Mouse (Mus musculus): ENCODE measurements at regions not wholly inside any gene's neighbourhood (a gene's known extent, or its start where the extent isn't known, plus 50 kb on each side); places are given as distances from the start of the nearest gene placed in this dataset.

- H3K27me3 ChIP-seq = no peaks in the 10 kb centered on the region
- no peaks in the 10 kb centered on the region for H3K4me1 ChIP-seq (replicated peaks)
- no peak for ATAC-seq (ENCODE audit: insufficient read depth)
- no peak overlapping the region for H3K9ac ChIP-seq
- 50% methylated on average over 1 of the region's 1 CpGs for WGBS (ENCODE audit: insufficient replicate concordance)
- no peaks in the 10 kb centered on the region for H3K9me3 ChIP-seq (replicated peaks)
- H3K4me2 ChIP-seq = no peak overlapping the region
- H3K27ac ChIP-seq (replicated peaks) = no peak overlapping the region
- H3K36me3 ChIP-seq (replicated peaks) = no peaks in the 10 kb centered on the region
- no peak overlapping the region for H3K4me3 ChIP-seq (replicated peaks)
Observed at GRCm38 (mm10) chr13:59314419-59314818, 270.6 kb downstream of the Agtpbp1 start.

DNA sequence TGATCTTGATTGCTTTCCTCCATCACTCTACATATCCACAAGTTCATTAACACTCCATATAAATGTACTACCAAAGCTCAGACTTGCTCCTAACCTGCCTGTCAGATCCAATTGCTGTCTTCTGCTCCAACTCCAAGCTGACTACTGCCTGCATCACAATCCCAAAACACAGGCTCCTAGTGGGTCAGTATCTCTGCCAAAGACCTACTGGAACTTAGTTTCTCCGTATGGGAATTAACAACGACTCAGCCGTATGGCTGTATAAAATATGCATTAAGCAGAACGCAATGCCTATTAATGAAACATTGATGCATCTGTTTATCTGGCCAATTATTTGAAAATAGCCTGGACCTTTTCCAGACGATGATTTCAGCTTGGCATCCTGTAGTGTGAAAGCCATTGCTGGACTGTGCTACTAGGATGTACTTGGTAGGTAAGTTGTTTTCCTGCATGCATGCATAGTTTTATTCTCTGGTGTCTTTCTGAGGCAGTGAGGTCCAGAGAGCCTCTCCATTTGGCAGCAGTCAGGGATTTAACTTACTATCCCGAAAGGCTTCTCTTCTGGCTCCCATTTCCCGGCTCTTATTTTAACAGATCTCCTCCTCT lies 271.2 kb downstream of the Agtpbp1 start:
- Histone ChIP-seq H3K4me1 (replicated peaks) (no peaks in the 10 kb centered on the region), H3K4me3 (replicated peaks) (no peak overlapping the region), H3K9ac (no peak overlapping the region), H3K9me3 (replicated peaks) (no peaks in the 10 kb centered on the region), H3K4me2 (no peak overlapping the region), H3K36me3 (replicated peaks) (no peaks in the 10 kb centered on the region), H3K27me3 (no peaks in the 10 kb centered on the region), H3K27ac (replicated peaks) (no peak overlapping the region)
- no peak for ATAC-seq (ENCODE audit: insufficient read depth)
- 75% methylated on average over 7 of the region's 7 CpGs for WGBS (ENCODE audit: insufficient replicate concordance)

GRCm38 (mm10) chr13:59292905-59293304 lies 292.1 kb downstream of the Agtpbp1 start:
- no peaks in the 10 kb centered on the region for H3K9me3 ChIP-seq (replicated peaks)
- H3K9ac ChIP-seq = no peak overlapping the region
- WGBS (ENCODE audit: insufficient replicate concordance) = 6% methylated on average over 5 of the region's 5 CpGs
- no peaks in the 10 kb centered on the region for H3K4me1 ChIP-seq (replicated peaks)
- no peak overlapping the region for H3K27ac ChIP-seq (replicated peaks)
- H3K36me3 ChIP-seq (replicated peaks) = no peaks in the 10 kb centered on the region
- no peak overlapping the region for H3K4me2 ChIP-seq
- H3K4me3 ChIP-seq (replicated peaks) = no peak overlapping the region
- H3K27me3 ChIP-seq = no peaks in the 10 kb centered on the region
- no peak for ATAC-seq (ENCODE audit: insufficient read depth)

- H3K4me1 ChIP-seq (replicated peaks) = no peaks in the 10 kb centered on the region
- H3K27ac ChIP-seq (replicated peaks) = no peak overlapping the region
- 58% methylated on average over 11 of the region's 11 CpGs for WGBS (ENCODE audit: insufficient replicate concordance)
- H3K27me3 ChIP-seq = no peaks in the 10 kb centered on the region
- H3K4me3 ChIP-seq (replicated peaks) = no peak overlapping the region
- H3K4me2 ChIP-seq = no peak overlapping the region
- H3K9me3 ChIP-seq (replicated peaks) = no peaks in the 10 kb centered on the region
- no peaks in the 10 kb centered on the region for H3K36me3 ChIP-seq (replicated peaks)
- H3K9ac ChIP-seq = no peak overlapping the region
- ATAC-seq (ENCODE audit: insufficient read depth) = no peak
Observed at GRCm38 (mm10) chr13:59289127-59289526, 295.9 kb downstream of the Agtpbp1 start.

DNA sequence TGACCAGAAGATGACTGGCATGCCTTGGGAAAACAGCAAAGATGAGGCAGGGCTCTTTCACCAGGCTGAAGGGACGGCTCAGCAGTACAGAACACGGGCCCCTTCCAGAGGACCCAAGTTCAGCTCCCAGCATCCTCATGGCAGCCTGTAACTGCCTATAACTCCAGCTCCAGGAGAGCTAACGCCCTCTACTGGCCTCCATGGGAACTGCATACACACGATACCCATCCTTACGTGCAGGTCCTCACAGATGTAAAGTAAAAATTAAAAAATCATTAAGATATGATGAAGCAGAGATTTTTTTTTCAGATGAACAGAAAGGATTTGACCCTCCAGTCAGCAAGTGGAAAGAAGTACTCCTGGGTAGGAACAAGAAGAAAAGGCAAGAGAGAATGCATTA lies 303.8 kb downstream of the Agtpbp1 start:
- Histone ChIP-seq H3K36me3 (replicated peaks) (no peaks in the 10 kb centered on the region), H3K27ac (replicated peaks) (no peak overlapping the region), H3K9me3 (replicated peaks) (no peaks in the 10 kb centered on the region), H3K27me3 (no peaks in the 10 kb centered on the region), H3K4me1 (replicated peaks) (no peaks in the 10 kb centered on the region), H3K4me3 (replicated peaks) (no peak overlapping the region), H3K9ac (no peak overlapping the region), H3K4me2 (no peak overlapping the region)
- WGBS (ENCODE audit: insufficient replicate concordance) = 65% methylated on average over 5 of the region's 5 CpGs
- ATAC-seq (ENCODE audit: insufficient read depth) = no peak

DNA sequence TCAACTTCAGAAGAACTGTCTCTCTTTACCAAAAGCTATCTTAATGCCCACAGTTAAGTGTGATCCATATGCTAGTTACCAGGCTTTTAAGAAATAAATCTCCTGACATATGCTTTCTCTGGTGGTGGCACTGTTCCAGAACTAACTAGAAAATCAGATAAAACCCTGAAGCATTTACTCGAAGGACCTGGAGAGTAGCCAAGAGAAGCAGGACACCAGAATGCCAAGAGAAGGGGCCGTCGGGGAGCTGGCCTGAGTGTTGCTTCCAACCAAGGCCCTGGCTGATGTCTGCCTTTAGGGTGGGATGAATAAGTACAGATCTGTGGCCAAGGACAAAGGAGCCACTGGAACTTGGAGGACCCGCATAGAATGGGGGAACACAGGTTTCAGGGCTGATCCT lies 305.9 kb downstream of the Agtpbp1 start:
- Histone ChIP-seq H3K4me2 (no peak overlapping the region), H3K9me3 (replicated peaks) (no peaks in the 10 kb centered on the region), H3K27ac (replicated peaks) (no peak overlapping the region), H3K9ac (no peak overlapping the region), H3K4me3 (replicated peaks) (no peak overlapping the region), H3K4me1 (replicated peaks) (no peaks in the 10 kb centered on the region), H3K36me3 (replicated peaks) (no peaks in the 10 kb centered on the region), H3K27me3 (no peaks in the 10 kb centered on the region)
- no peak for ATAC-seq (ENCODE audit: insufficient read depth)
- 57% methylated on average over 4 of the region's 4 CpGs for WGBS (ENCODE audit: insufficient replicate concordance)

DNA sequence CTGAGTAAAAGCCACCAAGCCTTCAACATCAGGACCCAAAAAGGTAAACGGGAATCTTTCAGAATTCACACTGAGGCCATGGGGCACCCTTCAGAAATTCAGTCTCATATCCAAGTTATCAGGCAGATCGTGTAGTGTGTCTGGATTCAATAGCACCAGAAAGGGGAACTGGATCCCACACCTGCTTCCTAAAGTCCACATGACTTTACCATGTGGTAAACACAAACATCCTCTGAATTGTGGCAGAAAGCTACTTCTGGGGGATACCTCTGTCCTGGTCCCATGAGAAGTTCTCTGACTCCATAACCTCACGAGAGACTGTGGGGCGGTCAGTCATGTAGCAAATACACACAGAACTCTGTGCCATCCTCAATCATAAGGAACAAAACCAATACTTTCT lies 313.4 kb downstream of the Agtpbp1 start:
- WGBS (ENCODE audit: insufficient replicate concordance) = 61% methylated on average over 4 of the region's 4 CpGs

DNA sequence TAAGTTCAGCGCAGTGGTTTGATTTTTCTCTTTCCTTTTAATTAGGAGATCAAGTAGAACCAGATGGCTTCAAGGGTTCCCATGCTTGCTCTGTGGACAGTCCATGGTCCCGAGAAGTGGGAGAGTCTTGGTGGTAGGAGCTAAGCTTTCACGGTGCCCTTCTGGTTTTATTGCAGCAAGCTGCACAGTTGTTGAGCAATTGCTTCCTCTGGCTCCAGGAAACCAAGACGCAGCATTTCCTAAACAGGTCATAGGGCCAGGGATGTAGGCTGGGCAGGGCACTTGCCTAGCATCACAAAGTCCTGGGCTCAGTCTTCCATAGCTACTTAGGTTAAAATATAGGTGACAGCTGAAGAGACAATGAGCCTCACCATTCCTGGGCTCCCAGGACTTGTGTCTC lies 318.2 kb downstream of the Agtpbp1 start:
- Histone ChIP-seq H3K4me3 (replicated peaks) (no peak overlapping the region), H3K4me1 (replicated peaks) (no peaks in the 10 kb centered on the region), H3K36me3 (replicated peaks) (no peaks in the 10 kb centered on the region), H3K9me3 (replicated peaks) (no peaks in the 10 kb centered on the region), H3K27ac (replicated peaks) (no peak overlapping the region), H3K9ac (no peak overlapping the region), H3K27me3 (no peaks in the 10 kb centered on the region), H3K4me2 (no peak overlapping the region)
- WGBS (ENCODE audit: insufficient replicate concordance) = 37% methylated on average over 4 of the region's 4 CpGs
- ATAC-seq (ENCODE audit: insufficient read depth) = no peak

More for the DNA sequence above, 313.4 kb downstream of the Agtpbp1 start:
- Histone ChIP-seq H3K4me2 (no peak overlapping the region), H3K27me3 (no peaks in the 10 kb centered on the region), H3K9me3 (replicated peaks) (no peaks in the 10 kb centered on the region), H3K36me3 (replicated peaks) (no peaks in the 10 kb centered on the region), H3K27ac (replicated peaks) (no peak overlapping the region), H3K4me1 (replicated peaks) (no peaks in the 10 kb centered on the region), H3K4me3 (replicated peaks) (no peak overlapping the region), H3K9ac (no peak overlapping the region)
- ATAC-seq (ENCODE audit: insufficient read depth) = no peak

- Histone ChIP-seq H3K9ac (no peak overlapping the region), H3K36me3 (replicated peaks) (no peaks in the 10 kb centered on the region), H3K4me2 (no peak overlapping the region), H3K4me3 (replicated peaks) (no peak overlapping the region), H3K27ac (replicated peaks) (no peak overlapping the region), H3K4me1 (replicated peaks) (no peaks in the 10 kb centered on the region), H3K9me3 (replicated peaks) (no peaks in the 10 kb centered on the region), H3K27me3 (no peaks in the 10 kb centered on the region)
- ATAC-seq (ENCODE audit: insufficient read depth) = no peak
- WGBS (ENCODE audit: insufficient replicate concordance) = 70% methylated on average over 11 of the region's 11 CpGs
Observed at GRCm38 (mm10) chr13:59264126-59264525, 320.9 kb downstream of the Agtpbp1 start.

GRCm38 (mm10) chr13:59261924-59262323 lies 323.1 kb downstream of the Agtpbp1 start:
- WGBS (ENCODE audit: insufficient replicate concordance) = 63% methylated on average over 3 of the region's 3 CpGs
- no peak overlapping the region for H3K4me2 ChIP-seq

GRCm38 (mm10) chr13:59255798-59256435 lies 329.1 kb downstream of the Agtpbp1 start:
- Histone ChIP-seq H3K27ac (replicated peaks) (no peak overlapping the region), H3K4me1 (replicated peaks) (no peaks in the 10 kb centered on the region), H3K27me3 (no peaks in the 10 kb centered on the region), H3K9ac (no peak overlapping the region), H3K36me3 (replicated peaks) (no peaks in the 10 kb centered on the region), H3K9me3 (replicated peaks) (no peaks in the 10 kb centered on the region), H3K4me2 (no peak overlapping the region), H3K4me3 (replicated peaks) (no peak overlapping the region)
- WGBS (ENCODE audit: insufficient replicate concordance) = 69% methylated on average over 12 of the region's 12 CpGs
- ATAC-seq (ENCODE audit: insufficient read depth) = no peak

More at GRCm38 (mm10) chr13:59261924-59262323, 323.1 kb downstream of the Agtpbp1 start:
- ATAC-seq (ENCODE audit: insufficient read depth) = no peak
- no peaks in the 10 kb centered on the region for H3K36me3 ChIP-seq (replicated peaks)
- no peak overlapping the region for H3K4me3 ChIP-seq (replicated peaks)
- H3K27me3 ChIP-seq = no peaks in the 10 kb centered on the region
- H3K27ac ChIP-seq (replicated peaks) = no peak overlapping the region
- no peaks in the 10 kb centered on the region for H3K9me3 ChIP-seq (replicated peaks)
- no peak overlapping the region for H3K9ac ChIP-seq
- no peaks in the 10 kb centered on the region for H3K4me1 ChIP-seq (replicated peaks)

All from liver, embryonic 15.5 days (tissue).